Mouse (Mus musculus) CD8-positive naive resting alpha-beta T cell, adult 2 months (primary cell): Measurements from ENCODE around the gene Il4ra.

ENCODE experiments used
- DNase-seq, 2 experiments: peaks; one replicate each; pipeline ENCODE4 v3.0.0; 2022; ENCODE audit warnings: low read depth in 2 of 2, low spot score in 2 of 2

The Il4ra gene

GRCm38 (mm10) chr7:125568888-125569287 lies 17.0 kb downstream of the Il4ra start:
- DNase-seq = no peak

GRCm38 (mm10) chr7:125571891-125572290 lies 20.0 kb downstream of the Il4ra start:
- no peak for DNase-seq

- DNase-seq = no peak
These were observed 20.8 kb downstream of the Il4ra start for GRCm38 (mm10) chr7:125572737-125573136.

- no peak for DNase-seq
These were observed 21.9 kb downstream of the Il4ra start for GRCm38 (mm10) chr7:125573849-125574248.

GRCm38 (mm10) chr7:125574832-125575231 lies 22.9 kb downstream of the Il4ra start:
- DNase-seq = no peak

- no peak for DNase-seq
These were observed 24.0 kb downstream of the Il4ra start for GRCm38 (mm10) chr7:125575738-125576540.

- no peak for DNase-seq
These were observed 25.1 kb downstream of the Il4ra start for GRCm38 (mm10) chr7:125576982-125577381.

GRCm38 (mm10) chr7:125577486-125578088 lies 25.7 kb downstream of the Il4ra start:
- no peak for DNase-seq

- no peak for DNase-seq
These were observed 26.2 kb downstream of the Il4ra start for GRCm38 (mm10) chr7:125578106-125578505.

GRCm38 (mm10) chr7:125579545-125580219 lies 27.8 kb downstream of the Il4ra start:
- no peak for DNase-seq

GRCm38 (mm10) chr7:125580220-125580549 lies 28.3 kb downstream of the Il4ra start:
- no peak for DNase-seq

- no peak for DNase-seq
These were observed 28.9 kb downstream of the Il4ra start for GRCm38 (mm10) chr7:125580625-125581316.

- peak; percentile 84 to 87 for DNase-seq
These were observed 29.4 kb downstream of the Il4ra start for GRCm38 (mm10) chr7:125581317-125581672.

GRCm38 (mm10) chr7:125583325-125584004 lies 31.5 kb downstream of the Il4ra start:
- no peak for DNase-seq

- DNase-seq = no peak
These were observed 32.1 kb downstream of the Il4ra start for GRCm38 (mm10) chr7:125584005-125584369.

- DNase-seq = no peak
These were observed 34.4 kb downstream of the Il4ra start for GRCm38 (mm10) chr7:125586355-125586754.

- peak; percentile 78 to 88 for DNase-seq
These were observed 36.8 kb downstream of the Il4ra start for GRCm38 (mm10) chr7:125588721-125589120.

GRCm38 (mm10) chr7:125589896-125590295 lies 38.0 kb downstream of the Il4ra start:
- no peak for DNase-seq

GRCm38 (mm10) chr7:125593831-125594230 lies 41.9 kb downstream of the Il4ra start:
- peak in 1 of 2 experiments; percentile 55 for DNase-seq

GRCm38 (mm10) chr7:125596406-125596805 lies 44.5 kb downstream of the Il4ra start:
- DNase-seq = no peak

- peak in 1 of 2 experiments; percentile 51 for DNase-seq
These were observed 45.2 kb downstream of the Il4ra start for GRCm38 (mm10) chr7:125597083-125597482.
